Mouse (Mus musculus) small intestine, adult 2 months (tissue): ENCODE measurements at regions not wholly inside any gene's neighbourhood (a gene's known extent, or its start where the extent isn't known, plus 50 kb on each side); places are given as distances from the start of the nearest gene placed in this dataset.

ENCODE experiments used
- CTCF ChIP-seq: fragments of 200-500 bp; IDR thresholded peaks from 2 replicates; pipeline ENCODE4 v1.5.1; 2012; ENCODE audit warnings: low read depth, mild to moderate bottlenecking, control low read depth, inconsistent platforms, low read length, moderate library complexity, mixed read lengths; ENCODE audit not compliant: insufficient replicate concordance, insufficient read length; ENCODE audit errors: extremely low read depth
- POLR2A ChIP-seq: fragments of 200-500 bp; IDR thresholded peaks from 2 replicates; pipeline ENCODE4 v1.6.1; 2012; ENCODE audit warnings: low read depth, mild to moderate bottlenecking, control low read depth, inconsistent platforms, low read length, moderate library complexity

- no peak for TF ChIP-seq CTCF
- TF ChIP-seq POLR2A: no peak
These were observed 88.2 kb downstream of the Fam43a start for GRCm38 (mm10) chr16:30687682-30688081.
